Mouse (Mus musculus) induced T-regulatory cell, adult 2 months (primary cell): Measurements from ENCODE around the gene Ero1l.

Experiments
- DNase-seq: peaks from one replicate; pipeline ENCODE4 v3.0.0-alpha.2; 2012; ENCODE audit warnings: low read depth

Gene Ero1l

DNA sequence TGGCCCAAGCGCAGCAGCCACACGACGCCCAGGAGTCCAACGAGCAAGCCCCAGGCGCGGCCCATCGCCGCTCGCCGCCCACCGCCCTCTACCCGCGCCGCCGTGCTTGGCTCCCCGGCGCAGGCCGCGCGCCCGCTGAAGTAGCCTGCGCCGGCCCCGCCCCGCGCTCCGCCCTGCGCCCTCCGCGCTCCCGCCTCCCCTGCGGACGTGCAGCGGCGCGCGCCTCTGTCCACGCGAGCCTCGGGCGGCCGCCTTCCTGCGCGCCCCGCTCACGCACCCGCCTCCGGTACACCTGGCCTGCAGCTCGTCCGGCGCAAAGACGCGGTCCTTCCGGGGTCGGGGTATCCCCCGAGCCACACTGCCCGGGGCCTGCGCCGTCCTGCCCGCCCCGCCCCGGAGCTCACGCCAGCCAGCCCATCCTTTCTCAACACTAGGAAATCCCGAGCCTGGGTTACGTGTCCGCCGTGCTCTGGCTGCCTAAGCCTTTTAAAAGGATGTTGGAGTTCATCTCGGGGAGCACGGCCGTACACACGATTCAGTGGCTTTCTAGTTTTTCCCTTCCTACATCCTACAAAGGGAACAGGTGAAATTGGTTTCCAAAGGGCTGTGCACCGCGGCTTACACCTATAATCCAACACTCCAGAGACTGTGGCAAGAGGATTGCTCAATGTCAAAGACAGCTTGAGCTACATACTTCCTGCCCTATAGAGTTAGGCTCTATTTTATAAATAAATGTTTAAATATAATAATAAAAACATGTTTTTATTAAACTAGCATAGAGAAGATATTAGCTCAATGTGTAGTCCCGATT, at the start of gene Ero1l:
Ero1l (minus strand) TSS at position 346 of the 811 bp plus-strand sequence.
- DNase-seq = peak; percentile 88

DNA sequence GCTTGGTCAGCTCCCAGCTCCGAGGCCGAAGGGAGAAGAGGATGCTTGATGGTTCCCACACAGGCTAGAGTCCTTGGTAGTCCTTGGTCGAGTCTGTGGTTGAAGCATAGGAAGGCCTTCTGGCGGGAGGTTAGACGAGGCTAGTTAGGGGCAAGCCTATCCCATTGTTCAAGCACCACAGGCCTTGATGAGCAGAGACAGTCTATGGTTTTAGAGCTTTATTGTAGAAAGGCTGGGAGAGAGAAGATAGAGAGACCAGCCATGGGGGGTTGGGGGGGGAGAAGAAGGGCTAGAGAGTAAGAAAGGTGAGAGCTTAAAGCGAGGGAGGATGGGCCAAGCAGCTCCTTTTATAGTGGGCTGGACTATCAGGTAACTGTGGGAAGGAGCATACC, 46.6 kb upstream of the Ero1l start:
- DNase-seq = no peak

DNA sequence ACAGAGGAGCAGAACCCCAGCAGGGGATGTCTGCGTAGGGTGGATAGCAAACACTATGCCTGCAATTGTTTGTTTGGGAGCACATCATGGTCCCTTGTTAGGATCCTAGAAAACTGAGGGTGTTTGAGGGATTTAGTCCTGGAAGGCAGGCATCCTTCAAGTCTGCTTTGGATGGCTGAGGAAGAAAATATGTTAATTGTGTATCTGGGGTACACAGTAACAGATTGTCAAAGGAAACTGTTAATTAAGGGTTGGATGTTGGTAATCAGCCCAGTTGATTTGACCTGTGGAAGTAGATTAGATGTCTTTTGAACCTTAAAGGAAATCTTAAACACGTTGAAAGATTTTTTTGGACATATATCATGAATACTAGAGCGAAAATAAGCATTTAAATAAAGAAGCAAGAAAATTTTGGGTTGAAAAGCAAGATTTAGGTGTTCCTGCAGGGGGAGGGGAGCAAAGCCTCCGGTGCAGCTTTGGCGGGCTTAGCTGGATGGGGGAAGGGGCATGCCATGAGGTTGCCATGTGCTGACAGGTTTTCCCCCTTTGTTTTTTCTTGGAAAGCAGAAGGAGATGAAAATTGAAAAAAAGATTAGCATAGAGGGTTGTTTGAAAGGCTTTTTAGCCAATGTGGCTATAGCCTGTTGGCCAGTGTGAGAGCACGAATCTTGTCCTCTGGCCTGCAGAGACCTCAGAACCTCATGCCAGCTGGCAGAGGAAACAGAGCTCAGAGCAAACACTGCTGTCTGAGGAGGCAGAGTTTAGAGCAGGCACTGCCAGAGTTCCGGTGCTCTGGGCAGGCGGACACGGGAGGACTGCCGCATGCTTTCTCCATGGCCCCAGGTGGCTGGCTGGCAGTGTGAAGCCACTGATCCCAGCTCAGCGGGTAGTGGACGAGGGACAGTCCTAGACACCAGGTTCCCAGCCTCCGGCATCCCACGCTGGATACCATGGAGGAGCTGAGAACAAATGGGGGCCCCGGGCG, 45.9 kb upstream of the Ero1l start:
- DNase-seq = no peak

- DNase-seq = peak; percentile 94
These were observed 32.6 kb upstream of the Ero1l start, which contains the start of gene Styx for GRCm38 (mm10) chr14:45350931-45351859. Styx (plus strand) TSS chr14:45351093.

GRCm38 (mm10) chr14:45329589-45330181, 11.1 kb upstream of the Ero1l start, which contains the start of gene Psmc6:
Psmc6 (plus strand) TSS chr14:45329788.
- peak; percentile 97 for DNase-seq

GRCm38 (mm10) chr14:45329018-45329588, 10.5 kb upstream of the Ero1l start:
- no peak for DNase-seq

GRCm38 (mm10) chr14:45328072-45328713, 9.6 kb upstream of the Ero1l start:
- peak; percentile 38 for DNase-seq

DNA sequence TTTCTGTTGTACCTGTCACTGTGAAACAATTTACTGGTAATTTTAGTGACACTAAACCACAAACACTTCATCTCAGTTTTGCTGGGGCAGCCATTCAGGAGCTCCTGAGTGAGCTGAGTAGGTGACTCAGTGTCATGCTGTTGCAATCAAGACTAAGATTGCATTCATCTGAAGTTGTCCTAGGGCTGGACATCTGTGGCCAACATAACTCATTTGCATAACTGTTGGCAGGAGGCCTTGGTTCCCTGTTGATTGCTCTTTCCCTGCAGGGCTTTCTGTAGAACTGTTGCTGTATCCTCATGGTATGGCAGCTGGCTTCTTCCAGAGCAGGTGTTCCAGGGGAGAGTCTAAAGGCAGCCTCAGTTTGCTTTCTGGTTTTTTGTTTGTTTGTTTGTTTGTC, 6.9 kb upstream of the Ero1l start:
- DNase-seq = no peak

- no peak for DNase-seq
These were observed 4.7 kb upstream of the Ero1l start for GRCm38 (mm10) chr14:45323320-45323719.

- DNase-seq = no peak
These were observed 3.9 kb upstream of the Ero1l start for GRCm38 (mm10) chr14:45322450-45322849.

DNA sequence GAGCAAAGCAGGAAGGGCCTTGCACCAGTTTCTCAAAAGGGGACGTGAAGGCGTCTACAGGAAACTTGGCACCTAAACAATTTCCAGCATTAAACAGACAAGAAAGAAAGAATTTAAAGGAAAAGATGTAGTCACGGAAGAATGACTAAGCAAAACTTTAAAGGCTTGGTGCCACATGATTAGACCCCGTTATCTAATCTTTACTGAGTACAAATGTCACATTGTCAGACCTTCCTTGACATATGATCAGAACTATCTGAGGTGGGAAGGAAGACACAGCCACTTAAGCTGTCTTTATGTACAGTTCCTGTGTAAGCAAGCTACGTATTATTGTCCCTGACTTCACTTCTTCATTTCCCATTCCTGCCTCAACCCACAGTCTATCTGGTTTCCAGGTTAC, 3.1 kb upstream of the Ero1l start:
- no peak for DNase-seq

- DNase-seq = no peak
These were observed 2.5 kb upstream of the Ero1l start for GRCm38 (mm10) chr14:45321067-45321466.

GRCm38 (mm10) chr14:45320111-45320510, 1.5 kb upstream of the Ero1l start:
- DNase-seq = no peak

GRCm38 (mm10) chr14:45319237-45319610, 653 bp upstream of the Ero1l start:
- no peak for DNase-seq

DNA sequence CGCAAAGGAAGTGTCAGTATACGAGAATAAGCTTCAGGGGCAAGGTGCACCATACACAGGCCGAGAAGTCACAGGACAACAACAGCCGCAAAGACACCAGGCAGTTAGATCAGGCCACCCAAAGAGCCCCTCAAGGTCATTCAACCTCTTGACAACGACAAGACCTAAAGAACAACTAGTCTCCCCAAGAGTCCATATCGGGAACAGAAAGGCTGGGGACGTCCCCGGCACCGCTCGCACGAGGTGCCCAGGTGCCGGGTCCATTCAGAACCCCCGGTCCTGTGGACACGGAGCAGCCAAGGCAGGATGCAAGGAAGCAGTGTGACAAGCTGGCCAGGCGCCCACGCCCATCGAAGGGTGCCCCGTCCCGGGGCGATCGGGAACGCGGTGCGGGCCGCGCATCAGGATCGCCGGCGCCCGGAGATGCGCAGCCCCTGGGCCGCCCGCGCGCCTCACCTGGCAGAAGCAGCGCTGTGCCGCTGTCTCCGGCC, 605 bp downstream of the Ero1l start:
- peak; percentile 62 for DNase-seq

DNA sequence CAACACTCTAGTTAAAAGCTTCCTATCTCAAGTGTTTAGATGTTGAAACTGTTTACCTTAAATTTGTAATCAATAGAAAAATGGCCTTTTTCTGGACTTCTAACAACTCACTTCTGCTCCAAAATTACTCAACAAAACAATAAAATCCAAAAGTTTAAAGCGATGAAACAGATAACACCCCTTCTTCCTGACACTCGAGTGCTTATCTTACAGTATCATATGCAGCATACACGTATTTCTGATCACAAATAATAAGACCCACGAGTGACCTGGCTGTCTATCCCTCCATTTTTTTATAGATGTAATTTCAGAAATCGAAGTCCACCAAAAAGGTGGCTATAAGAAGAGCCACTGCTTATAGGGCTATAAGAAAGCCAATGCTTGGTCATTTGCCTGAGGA, 1.6 kb downstream of the Ero1l start:
- no peak for DNase-seq

GRCm38 (mm10) chr14:45310101-45310500, 8.5 kb downstream of the Ero1l start:
- no peak for DNase-seq

DNA sequence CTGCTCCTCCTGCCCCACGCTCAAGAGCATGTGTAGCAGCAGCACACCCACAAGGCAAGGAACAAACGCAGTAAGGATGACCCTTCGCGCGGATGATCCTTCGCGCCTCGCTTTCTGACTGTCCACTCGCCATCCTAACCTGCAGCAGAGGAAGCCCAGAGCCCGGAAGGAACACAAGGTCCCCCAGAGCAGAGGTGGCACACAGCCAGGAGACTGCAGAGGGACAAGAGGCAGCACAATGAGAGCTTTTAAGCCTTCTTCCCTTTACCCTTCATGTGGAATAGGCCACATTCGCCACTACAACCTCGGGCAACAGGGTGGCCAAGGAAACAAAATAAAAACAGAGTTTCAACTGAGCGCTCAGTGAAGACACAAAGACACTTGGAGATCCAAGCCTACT, 8.9 kb downstream of the Ero1l start:
- DNase-seq = no peak

DNA sequence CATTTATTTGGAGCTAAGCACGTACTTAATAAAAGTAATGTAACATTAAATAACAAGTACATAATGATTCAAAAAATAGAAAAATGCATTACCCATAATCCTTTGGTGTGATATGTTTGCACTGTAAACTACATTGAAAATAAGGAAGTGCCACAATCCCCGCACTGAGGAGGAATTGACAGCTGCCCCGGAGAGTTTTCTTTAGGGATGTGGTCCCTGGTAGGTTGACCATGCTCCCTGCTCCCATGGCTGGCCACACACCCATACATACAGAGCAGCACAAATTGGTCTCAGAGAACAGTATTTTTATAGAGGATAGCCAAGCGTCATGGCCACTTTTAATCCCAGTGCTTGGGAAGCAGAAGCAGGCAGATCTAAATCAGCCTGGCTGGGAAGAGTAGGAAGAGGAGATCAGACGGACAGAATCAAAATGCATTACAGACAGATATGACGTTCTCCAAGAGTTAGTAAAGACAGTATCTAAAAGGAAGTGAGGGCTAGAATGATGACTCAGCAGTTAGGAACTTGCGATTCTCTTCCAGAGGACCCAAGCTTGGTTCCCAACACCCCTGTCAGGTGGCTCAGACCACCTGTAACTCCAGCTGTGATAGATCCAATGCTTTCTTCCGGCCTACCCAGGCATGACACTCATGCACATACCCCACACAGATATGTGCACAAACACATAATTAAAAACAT, 10.8 kb downstream of the Ero1l start:
- no peak for DNase-seq

DNA sequence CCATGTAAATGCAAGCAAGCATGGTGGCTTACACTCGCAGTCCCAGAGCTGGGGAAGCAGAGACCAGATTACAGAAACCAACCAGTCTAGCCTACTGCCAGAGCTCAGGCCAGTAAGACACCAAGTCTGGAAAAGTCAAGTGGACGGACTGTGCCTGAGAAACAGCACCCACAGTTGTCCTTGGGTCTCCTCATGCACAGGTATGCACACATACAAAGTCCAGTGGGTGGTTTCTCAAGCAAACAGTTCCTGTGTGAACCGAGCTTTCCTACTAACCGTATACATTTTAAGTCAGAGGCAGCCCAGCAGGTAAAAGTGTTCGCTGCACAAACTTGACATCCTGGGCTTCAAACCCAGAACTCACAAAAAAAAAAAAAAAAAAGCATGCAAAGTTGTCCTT, 12.7 kb downstream of the Ero1l start:
- no peak for DNase-seq
